Mouse (Mus musculus) retina, adult 2 months (tissue): ENCODE data around the gene Pdik1l.

ENCODE experiments used
- DNase-seq: peaks from one replicate; pipeline ENCODE4 v3.0.0-alpha.2; 2012; ENCODE audit warnings: low read depth, low spot score

The Pdik1l gene

GRCm38 (mm10) chr4:134287575-134288025 lies at the start of gene Pdik1l:
Gene Pdik1l, minus strand, starts transcription at chr4:134287895.
- peak; percentile 70 for DNase-seq

- no peak for DNase-seq
These were observed 42.6 kb upstream of the Pdik1l start for GRCm38 (mm10) chr4:134330281-134330680.

- no peak for DNase-seq
These were observed 41.1 kb upstream of the Pdik1l start for GRCm38 (mm10) chr4:134328832-134329231.

- DNase-seq: no peak
These were observed 40.5 kb upstream of the Pdik1l start for GRCm38 (mm10) chr4:134328151-134328550.

- no peak for DNase-seq
These were observed 39.3 kb upstream of the Pdik1l start for GRCm38 (mm10) chr4:134326859-134327530.

GRCm38 (mm10) chr4:134324655-134325054 lies 37.0 kb upstream of the Pdik1l start:
- DNase-seq: no peak

GRCm38 (mm10) chr4:134321524-134321923 lies 33.8 kb upstream of the Pdik1l start:
- no peak for DNase-seq

GRCm38 (mm10) chr4:134319674-134320073 lies 32.0 kb upstream of the Pdik1l start:
- no peak for DNase-seq

- DNase-seq: no peak
These were observed 31.4 kb upstream of the Pdik1l start for GRCm38 (mm10) chr4:134319074-134319473.

GRCm38 (mm10) chr4:134316390-134316789 lies 28.7 kb upstream of the Pdik1l start:
- DNase-seq: no peak

GRCm38 (mm10) chr4:134315470-134315869 lies 27.8 kb upstream of the Pdik1l start:
- no peak for DNase-seq

GRCm38 (mm10) chr4:134314876-134315275 lies 27.2 kb upstream of the Pdik1l start, which contains the start of gene Trim63:
Gene Trim63, plus strand, starts transcription at chr4:134315120.
- no peak for DNase-seq

- no peak for DNase-seq
These were observed 26.5 kb upstream of the Pdik1l start for GRCm38 (mm10) chr4:134314081-134314655.

GRCm38 (mm10) chr4:134312901-134313300 lies 25.2 kb upstream of the Pdik1l start:
- DNase-seq: no peak

GRCm38 (mm10) chr4:134312341-134312740 lies 24.6 kb upstream of the Pdik1l start:
- DNase-seq: no peak

GRCm38 (mm10) chr4:134311784-134312183 lies 24.1 kb upstream of the Pdik1l start:
- DNase-seq: no peak

- DNase-seq: no peak
These were observed 23.0 kb upstream of the Pdik1l start for GRCm38 (mm10) chr4:134310656-134311055.

GRCm38 (mm10) chr4:134310106-134310505 lies 22.4 kb upstream of the Pdik1l start:
- DNase-seq: no peak

GRCm38 (mm10) chr4:134307367-134308072 lies 19.8 kb upstream of the Pdik1l start:
- peak; percentile 22 for DNase-seq

- DNase-seq: no peak
These were observed 19.3 kb upstream of the Pdik1l start for GRCm38 (mm10) chr4:134306963-134307362.

- no peak for DNase-seq
These were observed 14.4 kb upstream of the Pdik1l start for GRCm38 (mm10) chr4:134302084-134302483.

- DNase-seq: no peak
These were observed 12.6 kb upstream of the Pdik1l start for GRCm38 (mm10) chr4:134300316-134300715.

GRCm38 (mm10) chr4:134299498-134299810 lies 11.8 kb upstream of the Pdik1l start:
- DNase-seq: no peak
